Mouse (Mus musculus) MEL (cell line): Measurements from ENCODE around the gene Ankrd44.

Source experiments
- CTCF ChIP-seq, 3 experiments: IDR thresholded peaks in 2 of 3; conservative IDR thresholded peaks in 1 of 3; 2 replicates each; pipeline ENCODE4 v1.5.1; 2011 to 2012; ENCODE audit warnings: low read length in 3 of 3, low read depth in 2 of 3, mild to moderate bottlenecking in 2 of 3, improper control_type of control experiment in 1 of 3, inconsistent platforms in 1 of 3, mixed read lengths in 1 of 3, moderate library complexity in 1 of 3; ENCODE audit not compliant: control insufficient read depth in 1 of 3, insufficient read depth in 1 of 3, poor library complexity in 1 of 3, severe bottlenecking in 1 of 3
- GABPA ChIP-seq: IDR thresholded peaks from 2 replicates; pipeline ENCODE4 v1.6.1; 2012; ENCODE audit warnings: low read depth, mild to moderate bottlenecking, inconsistent platforms, low read length, improper control_type of control experiment, moderate library complexity
- POLR2A ChIP-seq, 2 experiments: IDR thresholded peaks; 2 replicates each; pipeline ENCODE4 v1.6.1; 2011 to 2012; ENCODE audit warnings: low read length in 2 of 2, mild to moderate bottlenecking in 2 of 2, control low read depth in 1 of 2, improper control_type of control experiment in 1 of 2, low read depth in 1 of 2, moderate library complexity in 1 of 2; ENCODE audit not compliant: control insufficient read depth in 1 of 2, insufficient read depth in 1 of 2, poor library complexity in 1 of 2

- TF ChIP-seq CTCF (IDR thresholded peaks at IDR 0.05 in 2 of 3, conservative IDR thresholded peaks at IDR 0.05 in 1 of 3; ENCODE audit: control insufficient read depth in 1 of 3, insufficient read depth in 1 of 3, low read depth in 2 of 3, low read length in 3 of 3, poor library complexity in 1 of 3, severe bottlenecking in 1 of 3) (no peak), GABPA (no peak), POLR2A (IDR thresholded peaks at IDR 0.05; ENCODE audit: control insufficient read depth in 1 of 2, insufficient read depth in 1 of 2, low read depth in 1 of 2, low read length in 2 of 2, poor library complexity in 1 of 2) (no peak)
These were observed 53.1 kb downstream of the Ankrd44 start for GRCm38 (mm10) chr1:54872857-54873616.
